ENCODE assay signal across 8 mouse cellular contexts in genomic region chr10:24835702-24836342, GRCm38 (mm10). TPM values are rescaled to one million over a fixed set of nuclear protein-coding genes. Genes with fewer than 3 reads are reported as not detected.
DNase-seq lines count a peak whose midpoint lies in the region; ATAC-seq and TF ChIP-seq lines count a peak whose summit lies in the region.

No protein-coding gene starts in this region.

- peak overlapping the region; percentile 83 for H3K9ac ChIP-seq in ES-Bruce4 (ENCODE audit: low read depth, poor library complexity, severe bottlenecking)
- peak overlapping the region; percentile 41 for H3K9ac ChIP-seq in hindbrain, embryonic 12.5 days
- H3K9ac ChIP-seq in liver, embryonic 11.5 days (ENCODE audit: low read depth, low read length) = no peak overlapping the region
- 0 out of 2 replicates have a peak overlapping the region, but pooled peaks have one; percentile 0 for H3K9ac ChIP-seq in stomach, postnatal 0 days (ENCODE audit: low read length)

- H3K27ac ChIP-seq in ES-Bruce4 (ENCODE audit: insufficient read depth, low read length) = peak overlapping the region; percentile 99
- H3K27ac ChIP-seq in embryonic facial prominence, embryonic 10.5 days (replicated peaks) = peak overlapping the region; percentile 82
- H3K27ac ChIP-seq in hindbrain, embryonic 12.5 days = peak overlapping the region; percentile 13; the same call in 1 of the 2 replicates
- no peak overlapping the region for H3K27ac ChIP-seq in liver, embryonic 11.5 days (ENCODE audit: low read depth, low read length)
- peak overlapping the region; percentile 53 for H3K27ac ChIP-seq in stomach, postnatal 0 days (replicated peaks)

- peaks cover 8% of the 10 kb centered on the region for H3K36me3 ChIP-seq in ES-Bruce4 (ENCODE audit: control insufficient read depth, insufficient read depth, low read length, poor library complexity, severe bottlenecking)
- no peaks in the 10 kb centered on the region for H3K36me3 ChIP-seq in embryonic facial prominence, embryonic 10.5 days (replicated peaks)
- no peaks in the 10 kb centered on the region for H3K36me3 ChIP-seq in hindbrain, embryonic 12.5 days
- H3K36me3 ChIP-seq in liver, embryonic 11.5 days (ENCODE audit: control insufficient read depth, insufficient read depth, low read length) = no peaks in the 10 kb centered on the region
- no peaks in the 10 kb centered on the region for H3K36me3 ChIP-seq in stomach, postnatal 0 days (ENCODE audit: control insufficient read depth, insufficient read depth, low read length)

- no peaks in the 10 kb centered on the region for H3K27me3 ChIP-seq in ES-Bruce4 (ENCODE audit: control insufficient read depth, insufficient read depth, low read length, poor library complexity, severe bottlenecking)
- no peaks in the 10 kb centered on the region for H3K27me3 ChIP-seq in embryonic facial prominence, embryonic 10.5 days (replicated peaks; ENCODE audit: low read depth, poor library complexity, severe bottlenecking)
- H3K27me3 ChIP-seq in hindbrain, embryonic 12.5 days = no peaks in the 10 kb centered on the region
- H3K27me3 ChIP-seq in liver, embryonic 11.5 days (replicated peaks; ENCODE audit: control insufficient read depth, insufficient read depth, low read length) = no peaks in the 10 kb centered on the region
- H3K27me3 ChIP-seq in stomach, postnatal 0 days (ENCODE audit: control insufficient read depth, insufficient read depth, low read length) = no peaks in the 10 kb centered on the region

- no peak for TF ChIP-seq CTCF in ES-Bruce4 (IDR thresholded peaks at IDR 0.05; ENCODE audit: low read depth, low read length)
- peak; percentile 10; the same call in 1 of the 2 replicates for TF ChIP-seq CTCF in stomach, postnatal 0 days (IDR thresholded peaks at IDR 0.05; ENCODE audit: low read depth)

- peak; percentile 78 for ATAC-seq in hindbrain, embryonic 12.5 days (ENCODE audit: low FRiP score)
- no peak for ATAC-seq in liver, embryonic 11.5 days (replicated peaks; ENCODE audit: low FRiP score)
- peak; percentile 73 for ATAC-seq in stomach, postnatal 0 days (ENCODE audit: low FRiP score, low TSS enrichment)

- 8% methylated on average over 12 of the region's 12 CpGs for WGBS in embryonic facial prominence, embryonic 10.5 days
- 23% methylated on average over 12 of the region's 12 CpGs for WGBS in hindbrain, embryonic 12.5 days
- WGBS in liver, embryonic 11.5 days = 42% methylated on average over 12 of the region's 12 CpGs
- WGBS in stomach, postnatal 0 days = 17% methylated on average over 12 of the region's 12 CpGs

- H3K9me3 ChIP-seq in ES-Bruce4 (replicated peaks; ENCODE audit: control insufficient read depth, insufficient read depth, low read length, poor library complexity, severe bottlenecking) = peaks cover 16% of the 10 kb centered on the region
- H3K9me3 ChIP-seq in embryonic facial prominence, embryonic 10.5 days = 0 out of 2 replicates have a peak, but pooled peaks cover 4% of the 10 kb centered on the region
- H3K9me3 ChIP-seq in hindbrain, embryonic 12.5 days (replicated peaks) = no peaks in the 10 kb centered on the region
- 0 out of 2 replicates have a peak, but pooled peaks cover 2% of the 10 kb centered on the region for H3K9me3 ChIP-seq in liver, embryonic 11.5 days (ENCODE audit: control insufficient read depth, low read length)
- no peaks in the 10 kb centered on the region for H3K9me3 ChIP-seq in stomach, postnatal 0 days (ENCODE audit: control insufficient read depth, low read length)

- no peak for TF ChIP-seq EP300 in ES-Bruce4 (IDR thresholded peaks at IDR 0.05; ENCODE audit: insufficient read depth, low read depth, low read length)
- TF ChIP-seq EP300 in stomach, postnatal 0 days (optimal IDR thresholded peaks at IDR 0.05) = no peak

- peak overlapping the region; percentile 42 for H3K4me3 ChIP-seq in ES-Bruce4 (ENCODE audit: low read depth, low read length)
- H3K4me3 ChIP-seq in embryonic facial prominence, embryonic 10.5 days = peak overlapping the region; percentile 47
- peak overlapping the region; percentile 14 for H3K4me3 ChIP-seq in hindbrain, embryonic 12.5 days
- H3K4me3 ChIP-seq in liver, embryonic 11.5 days (ENCODE audit: low read depth, low read length) = no peak overlapping the region
- H3K4me3 ChIP-seq in stomach, postnatal 0 days (ENCODE audit: low read depth, low read length) = peak overlapping the region; percentile 15

- peak overlapping the region; percentile 45 for H3K4me2 ChIP-seq in hindbrain, embryonic 12.5 days (replicated peaks)
- peak overlapping the region; percentile 19; the same call in 1 of the 2 replicates for H3K4me2 ChIP-seq in liver, embryonic 11.5 days
- H3K4me2 ChIP-seq in stomach, postnatal 0 days (replicated peaks; ENCODE audit: low read depth) = peak overlapping the region; percentile 49

- TF ChIP-seq POLR2A in ES-Bruce4 (IDR thresholded peaks at IDR 0.05; ENCODE audit: insufficient read depth, low read length) = no peak

- DNase-seq in embryonic facial prominence, embryonic 10.5 days (ENCODE audit: low spot score) = peak; percentile 56
- DNase-seq in liver, embryonic 11.5 days (ENCODE audit: low spot score) = no peak
- peak; percentile 21 for DNase-seq in stomach, postnatal 0 days (ENCODE audit: low spot score)
- no peak for DNase-seq in cerebellum, postnatal 36 days
- DNase-seq in T-cell, adult 2 months (ENCODE audit: low spot score) = no peak
- no peak for DNase-seq in cerebellum, adult 18-20 months

- peaks cover 12% of the 10 kb centered on the region for H3K4me1 ChIP-seq in ES-Bruce4 (ENCODE audit: control insufficient read depth, insufficient read depth, low read length)
- H3K4me1 ChIP-seq in embryonic facial prominence, embryonic 10.5 days = peaks cover 32% of the 10 kb centered on the region
- peaks cover 21% of the 10 kb centered on the region for H3K4me1 ChIP-seq in hindbrain, embryonic 12.5 days
- no peaks in the 10 kb centered on the region for H3K4me1 ChIP-seq in liver, embryonic 11.5 days (replicated peaks; ENCODE audit: control insufficient read depth, insufficient read depth, low read length)
- no peaks in the 10 kb centered on the region for H3K4me1 ChIP-seq in stomach, postnatal 0 days (replicated peaks; ENCODE audit: control insufficient read depth, insufficient read depth)

RNA-seq across cellular contexts. Expression of gene Enpp3, which starts 6.8 kb away (rescaled TPM):
- polyA plus RNA-seq in ES-Bruce4 (2011; ENCODE audit: insufficient read depth, insufficient read length, low read depth, missing spikeins) = 74.7 and 74.9 TPM in 2 replicates
- polyA plus RNA-seq in embryonic facial prominence, embryonic 10.5 days (2016; fragmentation: Nextera tagmentation; extraction: Ambion mirVana) = 8.8 and 9.7 TPM in 2 replicates
- polyA plus RNA-seq in hindbrain, embryonic 12.5 days (2016; fragmentation: Nextera tagmentation; extraction: Ambion mirVana) = 5.5 and 6.4 TPM in 2 replicates
- 2.2 and 2.4 TPM in 2 replicates for polyA plus RNA-seq in liver, embryonic 11.5 days (2014; fragmentation: Nextera tagmentation; extraction: Ambion mirVana)
- 3.4 TPM in 2 replicates for polyA plus RNA-seq in stomach, postnatal 0 days (2015; fragmentation: Nextera tagmentation; extraction: Ambion mirVana)

RNA-seq across cellular contexts. Expression of gene Med23, which starts 34.0 kb away (rescaled TPM):
- 38.6 and 43.2 TPM in 2 replicates for polyA plus RNA-seq in ES-Bruce4 (2011; ENCODE audit: insufficient read depth, insufficient read length, low read depth, missing spikeins)
- 27.7 and 28.4 TPM in 2 replicates for polyA plus RNA-seq in embryonic facial prominence, embryonic 10.5 days (2016; fragmentation: Nextera tagmentation; extraction: Ambion mirVana)
- polyA plus RNA-seq in hindbrain, embryonic 12.5 days (2016; fragmentation: Nextera tagmentation; extraction: Ambion mirVana) = 31.2 and 39.3 TPM in 2 replicates
- 20.0 and 22.0 TPM in 2 replicates for polyA plus RNA-seq in liver, embryonic 11.5 days (2014; fragmentation: Nextera tagmentation; extraction: Ambion mirVana)
- polyA plus RNA-seq in stomach, postnatal 0 days (2015; fragmentation: Nextera tagmentation; extraction: Ambion mirVana) = 5.8 and 5.9 TPM in 2 replicates

Comparison
In these comparisons a context has a peak if more than half of its experiments do, and no peak if none do; other contexts are left out.
1. DNase-seq: peak in embryonic facial prominence, embryonic 10.5 days (single experiment) and stomach, postnatal 0 days (single experiment); none in liver, embryonic 11.5 days (single experiment), cerebellum, postnatal 36 days (0 of 2), T-cell, adult 2 months (single experiment) and cerebellum, adult 18-20 months (0 of 2).
2. Peak in every context shown above with its lines, with median percentiles within 50 percentile points of each other: H3K4me2 ChIP-seq.